Mouse (Mus musculus) heart, embryonic 11.5 days (tissue): Measurements from ENCODE around the gene Reep3. TPM values are rescaled to one million over a fixed set of nuclear protein-coding genes. Genes with fewer than 3 reads are reported as not detected.
A peak's percentile ranks its signal among the peaks of the same experiment; 100 is the strongest.

Experiments used
- ATAC-seq: fragments of 200-750 bp; cut with Nextera tagmentation; replicated peaks from 2 replicates; pipeline ENCODE4 v1.8.0; 2017; ENCODE audit warnings: moderate library complexity; ENCODE audit not compliant: insufficient number of reproducible peaks, low FRiP score, low TSS enrichment
- H3K27ac ChIP-seq: fragments of 300-500 bp; sonication (generic); 2 replicates; pipeline ENCODE4 v1.5.1; 2014; ENCODE audit warnings: mild to moderate bottlenecking, low read depth, low read length
- H3K27me3 ChIP-seq: fragments of 300-500 bp; sonication (generic); 2 replicates; pipeline ENCODE4 v1.6.1; 2014; ENCODE audit warnings: mild to moderate bottlenecking, low read length, mixed read lengths; ENCODE audit not compliant: control insufficient read depth, insufficient read depth
- H3K36me3 ChIP-seq: fragments of 300-500 bp; sonication (generic); 2 replicates; pipeline ENCODE4 v1.6.1; 2014; ENCODE audit warnings: mild to moderate bottlenecking, low read length, moderate library complexity, mixed read lengths; ENCODE audit not compliant: control insufficient read depth, insufficient read depth
- H3K4me1 ChIP-seq: fragments of 300-500 bp; sonication (generic); 2 replicates; pipeline ENCODE4 v1.6.1; 2014; ENCODE audit warnings: low read length; ENCODE audit not compliant: control insufficient read depth, insufficient read depth
- H3K4me2 ChIP-seq: fragments of 300-500 bp; sonication (generic); 2 replicates; pipeline ENCODE4 v1.6.1; 2014; ENCODE audit warnings: mild to moderate bottlenecking, moderate library complexity
- H3K4me3 ChIP-seq: fragments of 300-500 bp; sonication (generic); 2 replicates; pipeline ENCODE4 v1.5.1; 2014; ENCODE audit warnings: low read depth, low read length
- H3K9ac ChIP-seq: fragments of 300-500 bp; sonication (generic); 2 replicates; pipeline ENCODE4 v1.6.1; 2014; ENCODE audit warnings: mild to moderate bottlenecking, low read depth, low read length, moderate library complexity
- H3K9me3 ChIP-seq: fragments of 300-500 bp; sonication (generic); replicated peaks from 2 replicates; pipeline ENCODE4 v1.6.1; 2016; ENCODE audit warnings: low read length; ENCODE audit not compliant: control insufficient read depth
- WGBS: fragments of 180-500 bp; shearing (Covaris S2); extraction: QIAGEN DNeasy Blood & Tissue Kit; methylation state at CpG from one replicate; pipeline ENCODE4 v1.1.7; 2014; ENCODE audit not compliant: insufficient replicate concordance; 5-methylcytosine and 5-hydroxymethylcytosine counted together
- polyA plus RNA-seq: library from polyadenylated mRNA; unstranded; fragments of >200 nt; fragmentation: Nextera tagmentation; extraction: Ambion mirVana; gene quantifications from 2 replicates; pipeline ENCODE4 v1.2.1, GENCODE M21; 2014

The Reep3 gene
- polyA plus RNA-seq, 1 experiment from 2014 or later: 23.7 TPM

DNA sequence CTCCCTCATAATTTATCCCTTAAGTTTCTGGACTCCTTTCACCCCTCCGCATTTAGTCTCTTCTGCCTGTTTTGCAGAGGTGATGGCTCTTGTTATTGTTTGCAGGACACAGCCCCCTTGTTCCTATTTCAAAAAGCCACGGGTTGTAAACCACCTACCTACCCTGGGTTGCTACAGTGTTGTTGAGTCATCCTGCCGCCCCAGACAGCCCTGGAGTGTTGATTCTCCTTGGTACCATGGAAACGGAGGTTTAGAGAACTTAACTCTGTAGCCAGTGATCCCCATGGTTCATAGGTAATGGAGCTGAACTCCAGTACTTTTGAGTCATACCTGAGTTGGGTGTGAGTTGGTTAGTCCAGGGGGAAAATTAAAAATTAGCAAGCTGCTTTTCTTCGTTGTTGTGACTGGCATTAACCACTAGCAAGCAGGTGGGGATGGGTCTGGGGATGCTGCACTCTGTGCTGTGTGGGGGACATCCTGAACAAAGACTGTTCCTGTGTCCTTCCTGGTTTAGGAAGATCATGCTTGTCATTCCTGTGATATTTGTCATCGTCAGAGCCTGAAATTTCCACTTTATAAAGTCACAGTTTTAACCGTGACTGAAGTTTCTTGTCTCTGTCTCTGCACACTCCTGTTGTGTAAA lies 1.8 kb upstream of the Reep3 start:
- peak overlapping the region; percentile 75 for H3K4me2 ChIP-seq
- H3K36me3 ChIP-seq: no peaks in the 10 kb centered on the region
- 19% methylated on average over 7 of the region's 7 CpGs for WGBS
- no peaks in the 10 kb centered on the region for H3K27me3 ChIP-seq
- peaks cover 45% of the 10 kb centered on the region for H3K4me1 ChIP-seq
- ATAC-seq: no peak
- peak overlapping the region; percentile 29; the same call in 1 of the 2 replicates for H3K27ac ChIP-seq
- H3K4me3 ChIP-seq: peak overlapping the region; percentile 97
- no peaks in the 10 kb centered on the region for H3K9me3 ChIP-seq
- peak overlapping the region; percentile 4; the same call in 1 of the 2 replicates for H3K9ac ChIP-seq

DNA sequence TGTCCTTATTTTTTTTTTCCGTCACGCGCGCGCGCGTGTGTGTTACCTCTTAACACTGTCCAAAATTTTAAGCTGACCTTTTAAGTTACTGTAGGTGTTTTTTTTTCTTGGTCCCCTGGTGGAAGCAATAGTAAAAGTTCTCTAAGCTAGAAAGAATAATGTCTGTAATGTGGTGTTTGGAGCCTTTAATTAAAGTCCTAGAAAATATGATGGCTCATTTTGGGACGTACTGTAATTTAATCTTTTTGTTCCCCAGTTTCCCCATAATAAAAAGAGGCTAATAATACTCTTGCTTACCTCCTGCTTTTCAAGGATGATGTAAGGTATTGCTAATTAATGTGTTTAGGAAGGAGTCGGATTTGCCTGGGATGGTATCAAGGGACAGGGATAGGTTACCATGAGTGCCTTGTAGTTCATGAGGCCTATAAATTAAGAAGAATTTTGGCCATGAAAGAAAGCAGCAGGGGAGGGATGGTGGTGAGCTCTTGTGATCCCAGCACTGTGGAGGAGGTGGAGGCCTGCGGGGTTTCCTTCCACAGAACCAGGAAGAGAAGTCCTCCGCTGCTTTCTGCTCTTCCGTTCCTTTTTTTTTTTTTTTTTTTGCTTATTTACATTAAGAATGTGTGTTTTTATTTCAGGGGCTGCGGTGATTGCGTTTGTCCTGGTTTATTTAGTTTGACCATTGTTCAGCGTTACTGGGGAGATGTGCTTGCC lies 849 bp upstream of the Reep3 start:
- peak overlapping the region; percentile 100 for H3K9ac ChIP-seq
- H3K36me3 ChIP-seq: no peaks in the 10 kb centered on the region
- no peaks in the 10 kb centered on the region for H3K27me3 ChIP-seq
- peaks cover 36% of the 10 kb centered on the region for H3K4me1 ChIP-seq
- ATAC-seq: no peak
- H3K4me3 ChIP-seq: peak overlapping the region; percentile 97
- H3K4me2 ChIP-seq: peak overlapping the region; percentile 75
- WGBS: 1% methylated on average over 15 of the region's 15 CpGs
- H3K27ac ChIP-seq: peak overlapping the region; percentile 99
- no peaks in the 10 kb centered on the region for H3K9me3 ChIP-seq

- Histone ChIP-seq H3K9me3 (no peaks in the 10 kb centered on the region), H3K4me2 (peak within 1 kb of the TSS; percentile 75), H3K9ac (peak within 1 kb of the TSS; percentile 100), H3K27me3 (no peaks in the 10 kb centered on the region), H3K4me3 (peak within 1 kb of the TSS; percentile 97), H3K27ac (peak within 1 kb of the TSS; percentile 99), H3K4me1 (peaks cover 28% of the 10 kb centered on the region), H3K36me3 (no peaks in the 10 kb centered on the region)
- ATAC-seq: peak; percentile 85
- 1% methylated on average over 71 of the region's 73 CpGs for WGBS
Observed at GRCm38 (mm10) chr10:67095798-67096620, 736 bp downstream of the Reep3 start, which contains the start of gene Jmjd1c. Jmjd1c (plus strand) TSS chr10:67096125.

GRCm38 (mm10) chr10:67094922-67095321 lies 1.8 kb downstream of the Reep3 start:
- Histone ChIP-seq H3K36me3 (no peaks in the 10 kb centered on the region), H3K9me3 (no peaks in the 10 kb centered on the region), H3K4me1 (peaks cover 18% of the 10 kb centered on the region), H3K9ac (no peak overlapping the region), H3K4me2 (no peak overlapping the region), H3K27me3 (no peaks in the 10 kb centered on the region), H3K4me3 (no peak overlapping the region), H3K27ac (no peak overlapping the region)
- 78% methylated on average over 7 of the region's 7 CpGs for WGBS
- no peak for ATAC-seq

- H3K27ac ChIP-seq: no peak overlapping the region
- H3K36me3 ChIP-seq: no peaks in the 10 kb centered on the region
- no peak for ATAC-seq
- 91% methylated on average over 4 of the region's 4 CpGs for WGBS
- H3K27me3 ChIP-seq: no peaks in the 10 kb centered on the region
- H3K4me3 ChIP-seq: no peak overlapping the region
- no peaks in the 10 kb centered on the region for H3K9me3 ChIP-seq
- H3K4me1 ChIP-seq: peaks cover 10% of the 10 kb centered on the region
- no peak overlapping the region for H3K9ac ChIP-seq
- H3K4me2 ChIP-seq: no peak overlapping the region
Observed at GRCm38 (mm10) chr10:67090611-67091010, 6.1 kb downstream of the Reep3 start.

DNA sequence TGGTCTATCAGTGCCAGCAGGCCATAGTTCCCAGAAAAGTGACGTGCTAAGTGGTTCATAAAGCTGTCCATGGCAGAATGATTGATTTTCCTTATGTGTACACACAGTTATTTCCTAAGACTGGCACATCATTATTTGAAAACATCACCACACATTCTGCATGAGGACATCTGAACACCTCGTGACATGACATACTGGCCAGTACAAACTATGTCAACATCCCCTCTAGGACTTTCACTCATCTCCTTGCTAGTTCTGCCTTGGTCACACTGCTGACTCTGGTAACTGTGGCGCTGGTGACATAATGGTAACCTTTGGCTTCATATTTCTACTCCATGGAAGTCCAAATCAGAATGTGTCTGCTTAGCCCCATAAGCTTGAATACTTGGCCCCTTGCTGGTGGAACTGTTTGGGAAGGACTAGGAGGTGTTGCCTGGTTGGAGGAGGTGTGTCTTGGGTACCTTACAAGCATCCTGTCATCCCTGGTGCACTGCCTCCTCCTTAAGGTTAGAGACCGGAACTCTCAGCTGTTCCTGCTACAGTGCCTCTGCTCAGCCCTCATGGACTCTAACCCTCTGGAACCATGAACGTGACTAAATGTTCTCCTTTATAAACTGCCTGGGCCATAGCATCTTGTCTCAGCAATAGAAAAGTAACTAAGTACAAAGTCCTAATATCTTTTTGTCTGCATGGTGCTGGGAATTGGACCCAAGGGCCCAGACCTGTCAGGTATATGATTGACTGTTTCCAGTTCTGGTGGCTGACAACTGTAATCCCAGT lies 9.1 kb downstream of the Reep3 start:
- Histone ChIP-seq H3K4me1 (peaks cover 10% of the 10 kb centered on the region), H3K4me3 (no peak overlapping the region), H3K9ac (no peak overlapping the region), H3K4me2 (no peak overlapping the region), H3K27ac (no peak overlapping the region), H3K36me3 (no peaks in the 10 kb centered on the region), H3K27me3 (no peaks in the 10 kb centered on the region), H3K9me3 (no peaks in the 10 kb centered on the region)
- 86% methylated on average over 5 of the region's 5 CpGs for WGBS
- ATAC-seq: no peak

- Histone ChIP-seq H3K27me3 (no peaks in the 10 kb centered on the region), H3K9ac (no peak overlapping the region), H3K36me3 (no peaks in the 10 kb centered on the region), H3K9me3 (no peaks in the 10 kb centered on the region), H3K4me2 (no peak overlapping the region), H3K4me3 (no peak overlapping the region), H3K27ac (no peak overlapping the region), H3K4me1 (peaks cover 10% of the 10 kb centered on the region)
- no peak for ATAC-seq
- WGBS: 87% methylated on average over 7 of the region's 7 CpGs
Observed at GRCm38 (mm10) chr10:67085916-67086315, 10.8 kb downstream of the Reep3 start.

GRCm38 (mm10) chr10:67085124-67085523 lies 11.6 kb downstream of the Reep3 start:
- 90% methylated on average over 10 of the region's 10 CpGs for WGBS
- Histone ChIP-seq H3K27me3 (no peaks in the 10 kb centered on the region), H3K27ac (no peak overlapping the region), H3K9me3 (no peaks in the 10 kb centered on the region), H3K9ac (no peak overlapping the region), H3K4me3 (no peak overlapping the region), H3K4me2 (no peak overlapping the region), H3K36me3 (no peaks in the 10 kb centered on the region), H3K4me1 (peaks cover 10% of the 10 kb centered on the region)
- no peak for ATAC-seq
